Mouse (Mus musculus) E14TG2a.4 (cell line): ENCODE measurements at regions not wholly inside any gene's neighbourhood (a gene's known extent, or its start where the extent isn't known, plus 50 kb on each side); places are given as distances from the start of the nearest gene placed in this dataset.

ENCODE experiments used
- CTCF ChIP-seq: conservative IDR thresholded peaks from 2 replicates; pipeline ENCODE4 v1.5.1; 2014; ENCODE audit warnings: low read length
- NANOG ChIP-seq: IDR thresholded peaks from 2 replicates; pipeline ENCODE4 v1.6.1; 2014; ENCODE audit warnings: borderline replicate concordance, low read length, mixed read lengths
- POU5F1 ChIP-seq: IDR thresholded peaks from 2 replicates; pipeline ENCODE4 v1.6.1; 2014; ENCODE audit warnings: low read length, borderline replicate concordance

DNA sequence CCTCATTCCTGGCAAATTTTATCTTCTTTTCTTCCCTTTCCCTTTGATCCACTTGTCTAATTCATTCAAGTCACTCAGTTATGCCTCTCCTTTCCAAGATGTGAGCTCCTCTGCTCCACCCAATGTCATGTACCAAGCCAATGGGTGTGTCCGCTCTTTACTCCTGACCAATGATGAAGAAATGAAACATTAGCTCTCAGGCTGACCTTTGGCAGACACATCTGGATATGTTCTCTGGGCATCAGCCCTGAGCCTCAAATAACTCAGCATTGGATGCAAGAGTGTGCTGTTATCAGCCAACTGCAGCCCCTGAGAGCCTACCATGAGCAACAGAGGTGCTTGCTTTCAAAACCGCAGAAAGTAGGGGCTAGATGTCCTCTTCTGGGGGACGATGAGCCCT, 186.2 kb upstream of the Unc93a2 start:
- TF ChIP-seq CTCF: no peak
- TF ChIP-seq NANOG: no peak
- no peak for TF ChIP-seq POU5F1
